Mouse (Mus musculus): ENCODE results near the gene Serpinf2. TPM values are rescaled to one million over a fixed set of nuclear protein-coding genes. Genes with fewer than 3 reads are reported as not detected.

The Serpinf2 gene
- polyA plus RNA-seq, 1 experiment: not detected

- H3K9me3 ChIP-seq: no peaks in the 10 kb centered on the region
- peaks cover 8% of the 10 kb centered on the region; the same call in 1 of the 2 replicates for H3K4me1 ChIP-seq
- H3K36me3 ChIP-seq (replicated peaks; ENCODE audit: low read length): peaks cover 61% of the 10 kb centered on the region
- no peak overlapping the region for H3K4me3 ChIP-seq (replicated peaks)
- H3K27me3 ChIP-seq (replicated peaks): peaks cover 28% of the 10 kb centered on the region
- no peak for TF ChIP-seq FLI1 (IDR thresholded peaks at IDR 0.05; ENCODE audit: low read length)
- TF ChIP-seq GATA1 (IDR thresholded peaks at IDR 0.05; ENCODE audit: borderline replicate concordance, low read length): no peak
Measured at GRCm38 (mm10) chr11:75441034-75441433, 1.6 kb upstream of the Serpinf2 start.

GRCm38 (mm10) chr11:75439951-75440350 is 560 bp upstream of the Serpinf2 start:
- TF ChIP-seq FLI1 (IDR thresholded peaks at IDR 0.05; ENCODE audit: low read length) (no peak), GATA1 (IDR thresholded peaks at IDR 0.05; ENCODE audit: borderline replicate concordance, low read length) (no peak)
- peaks cover 5% of the 10 kb centered on the region for H3K9me3 ChIP-seq
- no peak overlapping the region for H3K4me3 ChIP-seq (replicated peaks)
- H3K27me3 ChIP-seq (replicated peaks): peaks cover 36% of the 10 kb centered on the region
- peaks cover 50% of the 10 kb centered on the region for H3K36me3 ChIP-seq (replicated peaks; ENCODE audit: low read length)
- H3K4me1 ChIP-seq: peaks cover 8% of the 10 kb centered on the region; the same call in 1 of the 2 replicates

GRCm38 (mm10) chr11:75438804-75439203 is 587 bp downstream of the Serpinf2 start:
- Histone ChIP-seq H3K36me3 (replicated peaks; ENCODE audit: low read length) (peaks cover 38% of the 10 kb centered on the region), H3K27me3 (replicated peaks) (peaks cover 36% of the 10 kb centered on the region), H3K4me1 (peaks cover 10% of the 10 kb centered on the region; the same call in 1 of the 2 replicates), H3K4me3 (replicated peaks) (no peak overlapping the region), H3K9me3 (peaks cover 12% of the 10 kb centered on the region)
- TF ChIP-seq FLI1 (IDR thresholded peaks at IDR 0.05; ENCODE audit: low read length) (no peak), GATA1 (IDR thresholded peaks at IDR 0.05; ENCODE audit: borderline replicate concordance, low read length) (no peak)

GRCm38 (mm10) chr11:75438194-75438593 is 1.2 kb downstream of the Serpinf2 start:
- Histone ChIP-seq H3K27me3 (replicated peaks) (peaks cover 36% of the 10 kb centered on the region), H3K4me3 (replicated peaks) (no peak overlapping the region), H3K9me3 (peaks cover 12% of the 10 kb centered on the region), H3K36me3 (replicated peaks; ENCODE audit: low read length) (peaks cover 32% of the 10 kb centered on the region), H3K4me1 (peaks cover 10% of the 10 kb centered on the region; the same call in 1 of the 2 replicates)
- TF ChIP-seq FLI1 (IDR thresholded peaks at IDR 0.05; ENCODE audit: low read length) (no peak), GATA1 (IDR thresholded peaks at IDR 0.05; ENCODE audit: borderline replicate concordance, low read length) (no peak)

- Histone ChIP-seq H3K9me3 (peaks cover 22% of the 10 kb centered on the region), H3K36me3 (replicated peaks; ENCODE audit: low read length) (no peaks in the 10 kb centered on the region), H3K27me3 (replicated peaks) (peaks cover 56% of the 10 kb centered on the region), H3K4me3 (replicated peaks) (no peak overlapping the region), H3K4me1 (peaks cover 6% of the 10 kb centered on the region; the same call in 1 of the 2 replicates)
- no peak for TF ChIP-seq GATA1 (IDR thresholded peaks at IDR 0.05; ENCODE audit: borderline replicate concordance, low read length)
- TF ChIP-seq FLI1 (IDR thresholded peaks at IDR 0.05; ENCODE audit: low read length): no peak
Measured at GRCm38 (mm10) chr11:75434138-75434537, 5.3 kb downstream of the Serpinf2 start.

GRCm38 (mm10) chr11:75431307-75431706 is 8.1 kb downstream of the Serpinf2 start:
- H3K4me1 ChIP-seq: peaks cover 15% of the 10 kb centered on the region
- no peak for TF ChIP-seq FLI1 (IDR thresholded peaks at IDR 0.05; ENCODE audit: low read length)
- no peak for TF ChIP-seq GATA1 (IDR thresholded peaks at IDR 0.05; ENCODE audit: borderline replicate concordance, low read length)
- H3K9me3 ChIP-seq: peaks cover 22% of the 10 kb centered on the region
- H3K4me3 ChIP-seq (replicated peaks): no peak overlapping the region
- no peaks in the 10 kb centered on the region for H3K36me3 ChIP-seq (replicated peaks; ENCODE audit: low read length)
- H3K27me3 ChIP-seq (replicated peaks): peaks cover 43% of the 10 kb centered on the region

- H3K27me3 ChIP-seq (replicated peaks): peaks cover 47% of the 10 kb centered on the region
- H3K4me3 ChIP-seq (replicated peaks): peak overlapping the region; percentile 29
- peaks cover 11% of the 10 kb centered on the region for H3K4me1 ChIP-seq
- peaks cover 12% of the 10 kb centered on the region for H3K9me3 ChIP-seq
- TF ChIP-seq GATA1 (IDR thresholded peaks at IDR 0.05; ENCODE audit: borderline replicate concordance, low read length) (no peak), FLI1 (IDR thresholded peaks at IDR 0.05; ENCODE audit: low read length) (no peak)
- no peaks in the 10 kb centered on the region for H3K36me3 ChIP-seq (replicated peaks; ENCODE audit: low read length)
Measured at GRCm38 (mm10) chr11:75429019-75429705, 10.2 kb downstream of the Serpinf2 start.

GRCm38 (mm10) chr11:75424459-75424858 is 14.9 kb downstream of the Serpinf2 start:
- H3K27me3 ChIP-seq (replicated peaks): peaks cover 64% of the 10 kb centered on the region
- H3K4me3 ChIP-seq (replicated peaks): no peak overlapping the region
- H3K36me3 ChIP-seq (replicated peaks; ENCODE audit: low read length): no peaks in the 10 kb centered on the region
- TF ChIP-seq GATA1 (IDR thresholded peaks at IDR 0.05; ENCODE audit: borderline replicate concordance, low read length) (no peak), FLI1 (IDR thresholded peaks at IDR 0.05; ENCODE audit: low read length) (no peak)
- no peaks in the 10 kb centered on the region for H3K9me3 ChIP-seq
- H3K4me1 ChIP-seq: peaks cover 21% of the 10 kb centered on the region

GRCm38 (mm10) chr11:75424033-75424432 is 15.4 kb downstream of the Serpinf2 start:
- H3K27me3 ChIP-seq (replicated peaks): peaks cover 64% of the 10 kb centered on the region
- no peaks in the 10 kb centered on the region for H3K9me3 ChIP-seq
- H3K4me3 ChIP-seq (replicated peaks): no peak overlapping the region
- H3K4me1 ChIP-seq: peaks cover 19% of the 10 kb centered on the region
- TF ChIP-seq FLI1 (IDR thresholded peaks at IDR 0.05; ENCODE audit: low read length): no peak
- TF ChIP-seq GATA1 (IDR thresholded peaks at IDR 0.05; ENCODE audit: borderline replicate concordance, low read length): no peak
- H3K36me3 ChIP-seq (replicated peaks; ENCODE audit: low read length): no peaks in the 10 kb centered on the region

GRCm38 (mm10) chr11:75423091-75423490 is 16.3 kb downstream of the Serpinf2 start:
- TF ChIP-seq GATA1 (IDR thresholded peaks at IDR 0.05; ENCODE audit: borderline replicate concordance, low read length) (no peak), FLI1 (IDR thresholded peaks at IDR 0.05; ENCODE audit: low read length) (no peak)
- Histone ChIP-seq H3K4me3 (replicated peaks) (no peak overlapping the region), H3K9me3 (no peaks in the 10 kb centered on the region), H3K4me1 (peaks cover 10% of the 10 kb centered on the region; the same call in 1 of the 2 replicates), H3K36me3 (replicated peaks; ENCODE audit: low read length) (no peaks in the 10 kb centered on the region), H3K27me3 (replicated peaks) (peaks cover 58% of the 10 kb centered on the region)

All from megakaryocyte, embryonic 14.5 days (primary cell).